Comparison of ENCODE assay signal across 8 mouse cellular contexts in genomic region chr11:4849258-4849943, GRCm38 (mm10). TPM values are rescaled to one million over a fixed set of nuclear protein-coding genes. Genes with fewer than 3 reads are reported as not detected.
A peak's percentile ranks its signal among the peaks of the same experiment; 100 is the strongest.
DNase-seq lines count a peak whose midpoint lies in the region; ATAC-seq and TF ChIP-seq lines count a peak whose summit lies in the region.

Nf2 (minus strand) TSS chr11:4849536.

- peak; percentile 62 for TF ChIP-seq CTCF in Patski (IDR thresholded peaks at IDR 0.05)

- DNase-seq in Patski (ENCODE audit: low read depth, low spot score) = peak; percentile 98
- DNase-seq in cerebellum, postnatal 14 days = peak; percentile 97
- DNase-seq in frontal cortex, postnatal 14 days (ENCODE audit: low spot score in 2 of 2) = peak; percentile 98 to 99
- DNase-seq in layer of hippocampus, postnatal 25 days (ENCODE audit: extremely low spot score in 1 of 2, low spot score in 1 of 2) = peak; percentile 81 to 82
- DNase-seq in lung, postnatal 25 days (ENCODE audit: low spot score) = peak; percentile 100
- DNase-seq in retina, embryonic 14.5 days (ENCODE audit: low spot score) = peak; percentile 98
- DNase-seq in thymus, postnatal 4 days = peak; percentile 93

- POLR2A ChIA-PET in Patski (lab: Charles Lee) = interaction anchor here (1.1 to 1.4 kb wide), 2 partner anchors 10 to 18 kb away, joined by 3 read pairs; no protein-coding TSS in a partner anchor

- peaks cover 23% of the 10 kb centered on the region for H3K4me1 ChIP-seq in hindbrain, embryonic 13.5 days (replicated peaks)

- peak within 1 kb of the TSS; percentile 65 for H3K4me2 ChIP-seq in hindbrain, embryonic 13.5 days

- no peaks in the 10 kb centered on the region for H3K27me3 ChIP-seq in Patski
- no peaks in the 10 kb centered on the region for H3K27me3 ChIP-seq in hindbrain, embryonic 13.5 days

- peak; percentile 99 for ATAC-seq in Patski
- ATAC-seq in hindbrain, embryonic 13.5 days (ENCODE audit: low FRiP score) = peak; percentile 99

- WGBS in hindbrain, embryonic 13.5 days = under 1% methylated on average over 44 of the region's 60 CpGs

- H3K9ac ChIP-seq in hindbrain, embryonic 13.5 days = peak within 1 kb of the TSS; percentile 93

- H3K36me3 ChIP-seq in hindbrain, embryonic 13.5 days = no peaks in the 10 kb centered on the region

- H3K9me3 ChIP-seq in hindbrain, embryonic 13.5 days = no peaks in the 10 kb centered on the region

- in situ Hi-C loops in Patski (cut with MboI; ENCODE audit: low pct_unique_long_range_greater_than_20kb) = loop anchor here (25.0 kb wide), 1 partner anchor 612 kb away; the partner anchor contains the start of gene Osm

- CTCF ChIA-PET in Patski (lab: Charles Lee) = interaction anchor here (1.1 to 3.0 kb wide), 4 partner anchors 8 to 33 kb away, joined by 3 to 10 read pairs (median 4); no protein-coding TSS in a partner anchor

- peak within 1 kb of the TSS; percentile 91 for H3K27ac ChIP-seq in hindbrain, embryonic 13.5 days

- H3K4me3 ChIP-seq in hindbrain, embryonic 13.5 days = peak within 1 kb of the TSS; percentile 85

RNA-seq across cellular contexts. Expression of gene Nf2, which starts in this region (rescaled TPM):
- 93.1 TPM for polyA plus RNA-seq in Patski (2021)
- 64.4 and 67.0 TPM in 2 replicates for polyA plus RNA-seq in hindbrain, embryonic 13.5 days (2015; fragmentation: Nextera tagmentation; extraction: Ambion mirVana)
- 100 to 1,000 TPM; 102 to 107 TPM for total RNA-seq in layer of hippocampus, postnatal 25 days (2021)

Comparison
In these comparisons a context has a peak if more than half of its experiments do, and no peak if none do; other contexts are left out.
1. Peak in every context shown above with its lines: DNase-seq, ATAC-seq, H3K4me3 ChIP-seq and H3K27ac ChIP-seq.